Mouse (Mus musculus): ENCODE measurements around the gene Utp14a. TPM values are rescaled to one million over a fixed set of nuclear protein-coding genes. Genes with fewer than 3 reads are reported as not detected.
"Not testable (repeated sequence)": the region's sequence is repeated elsewhere in the genome, so short reads cannot be mapped to it uniquely, and the experiment has no call there.

The Utp14a gene
- polyA plus RNA-seq (2014; fragmentation: Nextera tagmentation; extraction: Ambion mirVana) = 21.5 and 23.7 TPM in 2 replicates

GRCm38 (mm10) chrX:48256468-48257007 is at the start of gene Utp14a:
Gene Utp14a (plus strand): TSS chrX:48256862.
- WGBS = 4% methylated on average over 33 of the region's 33 CpGs

DNA sequence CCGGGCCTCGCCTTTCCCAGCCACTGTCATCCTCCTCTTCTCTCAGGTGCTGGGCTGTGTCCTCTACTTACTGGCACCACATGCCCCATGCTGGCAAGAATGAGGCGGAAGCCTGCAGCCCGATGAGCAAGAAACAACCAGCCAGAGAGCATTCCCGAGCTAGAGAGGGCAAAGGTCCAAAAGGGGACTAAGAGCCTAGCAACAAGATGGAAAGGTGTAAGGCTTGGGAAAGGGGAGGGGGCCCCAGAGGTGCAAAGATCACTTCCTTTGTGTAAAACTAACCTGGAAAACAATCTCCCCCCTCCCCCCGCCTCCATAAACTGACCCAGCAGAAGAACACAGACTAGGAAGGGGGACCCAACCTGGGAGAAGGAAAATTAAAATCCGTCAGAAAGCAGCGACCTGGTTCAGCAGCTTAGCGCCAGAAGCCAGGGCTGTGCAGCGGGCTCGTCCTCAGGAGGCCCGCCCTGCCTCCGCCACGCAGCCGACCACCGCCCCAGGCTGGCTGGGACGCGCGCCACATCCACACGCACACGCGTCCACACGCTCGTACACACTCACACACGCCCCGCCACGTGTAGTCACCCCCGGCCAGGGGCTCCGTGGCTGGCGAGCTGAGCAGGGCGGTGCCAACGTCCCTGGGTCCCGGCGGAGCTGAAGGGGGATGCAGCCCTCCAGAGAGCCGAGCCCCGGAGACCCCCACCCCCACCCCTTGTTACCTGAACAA is 48.7 kb upstream of the Utp14a start:
- TF ChIP-seq CTCF (IDR thresholded peaks at IDR 0.05; ENCODE audit: low read depth) = no peak
- Histone ChIP-seq H3K36me3 (ENCODE audit: insufficient read depth) (no peaks in the 10 kb centered on the region), H3K27me3 (ENCODE audit: insufficient read depth, low read length) (no peaks in the 10 kb centered on the region), H3K4me2 (peak overlapping the region; percentile 65), H3K4me3 (ENCODE audit: low read depth, low read length) (peak overlapping the region; percentile 64), H3K4me1 (ENCODE audit: insufficient read depth) (no peaks in the 10 kb centered on the region), H3K27ac (ENCODE audit: low read depth) (no peak overlapping the region; the same call in 1 of the 2 replicates), H3K9me3 (ENCODE audit: low read depth, low read length) (no peaks in the 10 kb centered on the region), H3K9ac (peak overlapping the region; percentile 64)
- WGBS = 3% methylated on average over 34 of the region's 36 CpGs
- peak; percentile 86 for ATAC-seq (ENCODE audit: insufficient read depth)
- DNase-seq = peak; percentile 59

More at GRCm38 (mm10) chrX:48256468-48257007, at the start of gene Utp14a:
- Histone ChIP-seq H3K9me3 (ENCODE audit: low read depth, low read length) (no peaks in the 10 kb centered on the region), H3K9ac (peak within 1 kb of the TSS; percentile 55), H3K4me2 (peak within 1 kb of the TSS; percentile 67), H3K4me3 (ENCODE audit: low read depth, low read length) (peak within 1 kb of the TSS; percentile 54), H3K27me3 (ENCODE audit: insufficient read depth, low read length) (no peaks in the 10 kb centered on the region), H3K27ac (ENCODE audit: low read depth) (peak within 1 kb of the TSS; percentile 79), H3K36me3 (ENCODE audit: insufficient read depth) (0 out of 2 replicates have a peak, but pooled peaks cover 6% of the 10 kb centered on the region), H3K4me1 (ENCODE audit: insufficient read depth) (no peaks in the 10 kb centered on the region)
- TF ChIP-seq CTCF (IDR thresholded peaks at IDR 0.05; ENCODE audit: low read depth) = no peak
- peak; percentile 98 for DNase-seq
- peak; percentile 99 for ATAC-seq (ENCODE audit: insufficient read depth)

DNA sequence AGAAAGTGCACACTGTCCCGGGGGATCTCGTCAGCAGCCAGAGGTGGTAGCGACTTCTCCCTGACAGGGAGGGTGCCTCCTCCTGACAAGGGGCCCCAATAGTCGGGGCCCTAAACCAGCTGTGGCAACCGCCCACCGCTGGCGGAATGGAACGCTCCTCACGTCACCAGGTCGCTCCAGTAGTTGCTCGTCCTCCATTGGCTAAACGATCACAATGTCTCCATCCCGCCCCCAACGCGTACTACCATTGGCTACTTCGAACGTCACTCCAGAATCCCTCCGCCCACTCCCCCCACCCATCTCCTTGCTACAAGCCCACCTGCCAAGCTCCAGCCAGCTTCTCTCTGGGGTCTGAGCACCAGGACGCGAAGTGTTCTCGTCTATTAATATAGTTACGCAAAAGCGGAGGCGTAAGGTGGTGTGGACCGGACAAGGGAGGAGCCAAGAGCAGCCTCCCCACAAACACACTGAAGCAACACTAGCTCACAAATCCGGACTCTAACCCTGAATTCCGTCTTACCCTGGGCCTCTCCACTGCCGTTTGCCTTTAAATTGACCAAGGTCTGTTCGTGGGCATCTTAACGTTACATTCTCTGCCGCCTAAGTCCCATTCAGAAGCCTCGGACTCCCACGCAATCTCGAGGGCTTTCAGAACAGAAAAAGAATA is 48.0 kb upstream of the Utp14a start, which contains the start of gene Zdhhc9:
Gene Zdhhc9, minus strand, starts transcription at position 360 of the 667 bp plus-strand sequence.
- H3K4me2 ChIP-seq = peak within 1 kb of the TSS; percentile 65
- H3K27me3 ChIP-seq (ENCODE audit: insufficient read depth, low read length) = no peaks in the 10 kb centered on the region
- H3K9me3 ChIP-seq (ENCODE audit: low read depth, low read length) = no peaks in the 10 kb centered on the region
- no peaks in the 10 kb centered on the region for H3K36me3 ChIP-seq (ENCODE audit: insufficient read depth)
- no peaks in the 10 kb centered on the region for H3K4me1 ChIP-seq (ENCODE audit: insufficient read depth)
- H3K9ac ChIP-seq = peak within 1 kb of the TSS; percentile 64
- TF ChIP-seq CTCF (IDR thresholded peaks at IDR 0.05; ENCODE audit: low read depth) = no peak
- peak within 1 kb of the TSS; percentile 9; the same call in 1 of the 2 replicates for H3K27ac ChIP-seq (ENCODE audit: low read depth)
- DNase-seq (peak; percentile 90), ATAC-seq (ENCODE audit: insufficient read depth) (peak; percentile 99)
- peak within 1 kb of the TSS; percentile 64 for H3K4me3 ChIP-seq (ENCODE audit: low read depth, low read length)
- 8% methylated on average over 33 of the region's 34 CpGs for WGBS

- not testable (repeated sequence) for H3K27me3 ChIP-seq (ENCODE audit: insufficient read depth, low read length); H3K9ac ChIP-seq; H3K27ac ChIP-seq (ENCODE audit: low read depth); H3K9me3 ChIP-seq (ENCODE audit: low read depth, low read length); DNase-seq; ATAC-seq (ENCODE audit: insufficient read depth); H3K36me3 ChIP-seq (ENCODE audit: insufficient read depth); H3K4me2 ChIP-seq; H3K4me1 ChIP-seq (ENCODE audit: insufficient read depth); H3K4me3 ChIP-seq (ENCODE audit: low read depth, low read length)
- 78% methylated on average over 3 of the region's 4 CpGs for WGBS
These were observed 46.9 kb upstream of the Utp14a start for GRCm38 (mm10) chrX:48209746-48210145.

- 79% methylated on average over 5 of the region's 5 CpGs for WGBS
- Histone ChIP-seq H3K9ac (no peak overlapping the region), H3K36me3 (ENCODE audit: insufficient read depth) (no peaks in the 10 kb centered on the region), H3K27me3 (ENCODE audit: insufficient read depth, low read length) (no peaks in the 10 kb centered on the region), H3K27ac (ENCODE audit: low read depth) (no peak overlapping the region), H3K9me3 (ENCODE audit: low read depth, low read length) (no peaks in the 10 kb centered on the region), H3K4me3 (ENCODE audit: low read depth, low read length) (no peak overlapping the region), H3K4me1 (ENCODE audit: insufficient read depth) (no peaks in the 10 kb centered on the region), H3K4me2 (no peak overlapping the region)
- no peak for DNase-seq
- no peak for ATAC-seq (ENCODE audit: insufficient read depth)
- TF ChIP-seq CTCF (IDR thresholded peaks at IDR 0.05; ENCODE audit: low read depth) = no peak
These were observed 37.2 kb upstream of the Utp14a start for GRCm38 (mm10) chrX:48219468-48219867.

- Histone ChIP-seq H3K4me1 (ENCODE audit: insufficient read depth) (no peaks in the 10 kb centered on the region), H3K4me3 (ENCODE audit: low read depth, low read length) (no peak overlapping the region), H3K36me3 (ENCODE audit: insufficient read depth) (no peaks in the 10 kb centered on the region), H3K4me2 (no peak overlapping the region), H3K9ac (no peak overlapping the region), H3K27me3 (ENCODE audit: insufficient read depth, low read length) (no peaks in the 10 kb centered on the region), H3K27ac (ENCODE audit: low read depth) (no peak overlapping the region), H3K9me3 (ENCODE audit: low read depth, low read length) (no peaks in the 10 kb centered on the region)
- ATAC-seq (ENCODE audit: insufficient read depth) (no peak), DNase-seq (no peak)
- TF ChIP-seq CTCF (IDR thresholded peaks at IDR 0.05; ENCODE audit: low read depth) = no peak
- 84% methylated on average over 7 of the region's 7 CpGs for WGBS
These were observed 34.0 kb upstream of the Utp14a start for GRCm38 (mm10) chrX:48222706-48223105.

GRCm38 (mm10) chrX:48226225-48226624 is 30.4 kb upstream of the Utp14a start:
- no peak overlapping the region for H3K4me3 ChIP-seq (ENCODE audit: low read depth, low read length)
- no peak for TF ChIP-seq CTCF (IDR thresholded peaks at IDR 0.05; ENCODE audit: low read depth)
- ATAC-seq (ENCODE audit: insufficient read depth) = no peak
- no peaks in the 10 kb centered on the region for H3K27me3 ChIP-seq (ENCODE audit: insufficient read depth, low read length)
- no peak for DNase-seq
- no peak overlapping the region for H3K9ac ChIP-seq
- H3K27ac ChIP-seq (ENCODE audit: low read depth) = no peak overlapping the region
- H3K9me3 ChIP-seq (ENCODE audit: low read depth, low read length) = no peaks in the 10 kb centered on the region
- no peaks in the 10 kb centered on the region for H3K36me3 ChIP-seq (ENCODE audit: insufficient read depth)
- H3K4me1 ChIP-seq (ENCODE audit: insufficient read depth) = no peaks in the 10 kb centered on the region
- 79% methylated on average over 7 of the region's 7 CpGs for WGBS
- H3K4me2 ChIP-seq = no peak overlapping the region

Data from lung, embryonic 14.5 days (tissue).